In genomic region chr4:135315287-135315686, GRCm38 (mm10) we compare ENCODE assay signal across 21 mouse cellular contexts. TPM values are rescaled to one million over a fixed set of nuclear protein-coding genes. Genes with fewer than 3 reads are reported as not detected.
DNase-seq lines count a peak whose midpoint lies in the region; ATAC-seq and TF ChIP-seq lines count a peak whose summit lies in the region.
"Had no signal": no experiment of that assay in that cellular context is flagged by ENCODE, and none has a peak within 500 bp of the region (broad histone marks: within the 10 kb centered on the region; RNA-seq: fewer than 3 reads in every experiment).

No protein-coding gene starts in this region.

- peaks cover 25% of the 10 kb centered on the region for H3K36me3 ChIP-seq in heart, postnatal 0 days (replicated peaks; ENCODE audit: control insufficient read depth, insufficient read depth, low read length)
- H3K36me3 ChIP-seq in spleen, adult 2 months (ENCODE audit: control insufficient read depth, insufficient read depth, low read length): peaks cover 7% of the 10 kb centered on the region; the same call in 1 of the 2 replicates
- peaks cover 58% of the 10 kb centered on the region for H3K36me3 ChIP-seq in liver, embryonic 15.5 days (replicated peaks)

- H3K4me3 ChIP-seq in heart, postnatal 0 days (ENCODE audit: low read depth, low read length): no peak overlapping the region
- no peak overlapping the region for H3K4me3 ChIP-seq in spleen, adult 2 months (ENCODE audit: extremely low read depth, insufficient read depth, insufficient read length)
- no peak overlapping the region for H3K4me3 ChIP-seq in liver, embryonic 15.5 days (replicated peaks)
- H3K4me3 ChIP-seq: forebrain, embryonic 13.5 days; hindbrain, embryonic 10.5 days; hindbrain, embryonic 15.5 days had no signal

- peaks cover 23% of the 10 kb centered on the region for H3K4me1 ChIP-seq in heart, postnatal 0 days (ENCODE audit: control insufficient read depth, insufficient read depth)
- peaks cover 21% of the 10 kb centered on the region for H3K4me1 ChIP-seq in spleen, adult 2 months (ENCODE audit: control insufficient read depth, insufficient read depth, insufficient read length)
- peaks cover 49% of the 10 kb centered on the region for H3K4me1 ChIP-seq in liver, embryonic 15.5 days (replicated peaks)
- H3K4me1 ChIP-seq: forebrain, embryonic 13.5 days; hindbrain, embryonic 15.5 days had no signal

- no peak for DNase-seq in heart, postnatal 0 days (ENCODE audit: low spot score)
- no peak for DNase-seq in heart, adult 8-10 months (ENCODE audit: low spot score)
- no peak for DNase-seq in spleen, adult 2 months (ENCODE audit: low read depth in 1 of 2, low spot score in 2 of 2)
- no peak for DNase-seq in spleen, adult 18-20 months
- no peak for DNase-seq in cerebellum, adult 8-10 months
- DNase-seq: adrenal gland, adult 8-10 months; B cell, adult 2 months; cerebellum, adult 9-10 months; cerebellum, postnatal 36 days; gastrocnemius, postnatal 14 days; kidney, postnatal 14 days; layer of hippocampus, adult 9-11 months; lung, postnatal 36 days; midbrain, embryonic 14.5 days; thymus, adult 18-20 months; thymus, postnatal 25 days had no signal

- no peak overlapping the region for H3K9ac ChIP-seq in heart, postnatal 0 days (replicated peaks; ENCODE audit: low read depth, low read length)
- no peak overlapping the region for H3K9ac ChIP-seq in liver, embryonic 15.5 days
- H3K9ac ChIP-seq: forebrain, embryonic 13.5 days; hindbrain, embryonic 15.5 days had no signal

- TF ChIP-seq POLR2A in spleen, adult 2 months (IDR thresholded peaks at IDR 0.05; ENCODE audit: low read depth, low read length): no peak

- H3K9me3 ChIP-seq in heart, postnatal 0 days (replicated peaks; ENCODE audit: control insufficient read depth, low read length): no peaks in the 10 kb centered on the region
- H3K9me3 ChIP-seq in liver, embryonic 15.5 days (replicated peaks): no peaks in the 10 kb centered on the region
- H3K9me3 ChIP-seq: forebrain, embryonic 13.5 days; hindbrain, embryonic 15.5 days had no signal

- H3K27me3 ChIP-seq in heart, postnatal 0 days (ENCODE audit: control insufficient read depth, insufficient read depth, low read length): no peaks in the 10 kb centered on the region
- H3K27me3 ChIP-seq in spleen, adult 2 months (ENCODE audit: control insufficient read depth, insufficient read depth, low read length): no peaks in the 10 kb centered on the region
- no peaks in the 10 kb centered on the region for H3K27me3 ChIP-seq in liver, embryonic 15.5 days
- H3K27me3 ChIP-seq: forebrain, embryonic 13.5 days; hindbrain, embryonic 15.5 days had no signal

- no peak for TF ChIP-seq CTCF in heart, postnatal 0 days (IDR thresholded peaks at IDR 0.05; ENCODE audit: low read depth)
- no peak for TF ChIP-seq CTCF in spleen, adult 2 months (IDR thresholded peaks at IDR 0.05; ENCODE audit: extremely low read depth, insufficient read depth, insufficient read length, insufficient replicate concordance)

- no peak for TF ChIP-seq EP300 in heart, postnatal 0 days (IDR thresholded peaks at IDR 0.05; ENCODE audit: low read depth)

- no peak overlapping the region for H3K4me2 ChIP-seq in heart, postnatal 0 days (ENCODE audit: low read depth, low read length)
- no peak overlapping the region for H3K4me2 ChIP-seq in liver, embryonic 15.5 days
- H3K4me2 ChIP-seq: forebrain, embryonic 13.5 days; hindbrain, embryonic 15.5 days had no signal

- ATAC-seq in heart, postnatal 0 days (ENCODE audit: insufficient read depth, low read depth): no peak
- ATAC-seq in liver, embryonic 15.5 days (ENCODE audit: insufficient read depth): no peak
- ATAC-seq in inflammation-experienced regulatory T-cells, adult 6 months: no peak
- ATAC-seq: forebrain, embryonic 13.5 days had no signal

- WGBS in heart, postnatal 0 days: 96% methylated on average over 9 of the region's 9 CpGs
- WGBS in spleen, adult 2 months: 79% methylated on average over 9 of the region's 9 CpGs
- 81% methylated on average over 9 of the region's 9 CpGs for WGBS in liver, embryonic 15.5 days (ENCODE audit: insufficient replicate concordance)

- peak overlapping the region; percentile 95 for H3K27ac ChIP-seq in heart, postnatal 0 days (ENCODE audit: low read depth)
- H3K27ac ChIP-seq in spleen, adult 2 months (ENCODE audit: insufficient read depth, low read length): 0 out of 2 replicates have a peak overlapping the region, but pooled peaks have one; percentile 15
- H3K27ac ChIP-seq in liver, embryonic 15.5 days (replicated peaks): peak overlapping the region; percentile 90
- H3K27ac ChIP-seq: forebrain, embryonic 13.5 days; hindbrain, embryonic 10.5 days; hindbrain, embryonic 15.5 days had no signal

RNA-seq across cellular contexts. Expression of gene Srrm1, which starts 37.8 kb away (rescaled TPM):
- total RNA-seq in heart, postnatal 0 days (2014; rRNA removed; ENCODE audit: low replicate concordance): 18.6 and 22.6 TPM in 2 replicates
- 85.0 and 99.6 TPM in 2 replicates for polyA plus RNA-seq in heart, postnatal 0 days (2015; fragmentation: Nextera tagmentation; extraction: Ambion mirVana)
- 10 to 100 TPM; 47.4 to 70.9 (median 55.8) TPM for total RNA-seq in heart, adult 8-10 months (2022)
- 21.1 and 22.2 TPM in 2 replicates for polyA plus RNA-seq in spleen, adult 2 months (2012; rRNA removed)
- polyA plus RNA-seq in liver, embryonic 15.5 days (2015; fragmentation: Nextera tagmentation; extraction: Ambion mirVana): 86.1 and 108 TPM in 2 replicates
- polyA plus RNA-seq in inflammation-experienced regulatory T-cells, adult 6 months (2017; shearing (Covaris generic)): 100 to 1,000 TPM; 191 to 279 (median 247) TPM

RNA-seq across cellular contexts. Expression of gene Clic4, which starts 42.7 kb away (rescaled TPM):
- total RNA-seq in heart, postnatal 0 days (2014; rRNA removed; ENCODE audit: low replicate concordance): 239 and 307 TPM in 2 replicates
- 213 and 235 TPM in 2 replicates for polyA plus RNA-seq in heart, postnatal 0 days (2015; fragmentation: Nextera tagmentation; extraction: Ambion mirVana)
- 100 to 1,000 TPM; 236 to 258 (median 249) TPM for total RNA-seq in heart, adult 8-10 months (2022)
- polyA plus RNA-seq in spleen, adult 2 months (2012; rRNA removed): 34.7 and 40.8 TPM in 2 replicates
- polyA plus RNA-seq in liver, embryonic 15.5 days (2015; fragmentation: Nextera tagmentation; extraction: Ambion mirVana): 110 and 120 TPM in 2 replicates
- 1 to 10 TPM; 3.9 to 7.5 (median 6.4) TPM for polyA plus RNA-seq in inflammation-experienced regulatory T-cells, adult 6 months (2017; shearing (Covaris generic))

Comparison
In these comparisons a context has a peak if more than half of its experiments do, and no peak if none do; other contexts are left out.
1. H3K27ac ChIP-seq: peak in every context shown above with its lines; median percentile 95 in heart, postnatal 0 days; 90 in liver, embryonic 15.5 days; 15 in spleen, adult 2 months.